In genomic region chr1:171142981-171143380, GRCm38 (mm10) we compare ENCODE assay signal across 8 mouse cellular contexts. TPM values are rescaled to one million over a fixed set of nuclear protein-coding genes. Genes with fewer than 3 reads are reported as not detected.
"Had no signal": no experiment of that assay in that cellular context is flagged by ENCODE, and none has a peak within 500 bp of the region (broad histone marks: within the 10 kb centered on the region; RNA-seq: fewer than 3 reads in every experiment).

No protein-coding gene starts in this region.

RNA-seq across cellular contexts. Expression of gene Mpz, which starts 7.5 kb away (rescaled TPM):
- total RNA-seq: layer of hippocampus, adult 8-10 months; layer of hippocampus, postnatal 14 days; left cerebral cortex, adult 18-20 months; left cerebral cortex, postnatal 10 days; left cerebral cortex, postnatal 4 days; megakaryocyte-erythroid progenitor cell, adult 5-6 weeks had no signal
- polyA plus RNA-seq: liver, embryonic 11.5 days; liver, embryonic 15.5 days had no signal
